Mouse (Mus musculus) kidney, adult 2 months (tissue): ENCODE measurements around the gene Cdh24. TPM values are rescaled to one million over a fixed set of nuclear protein-coding genes. Genes with fewer than 3 reads are reported as not detected.
A peak's percentile ranks its signal among the peaks of the same experiment; 100 is the strongest.

Source experiments
- DNase-seq: peaks from one replicate; pipeline ENCODE4 v3.0.0; 2021
- H3K27ac ChIP-seq: fragments of 200-500 bp; 2 replicates; pipeline ENCODE4 v1.5.1; 2012; ENCODE audit warnings: low read depth, low read length, control low read depth, inconsistent platforms; ENCODE audit not compliant: insufficient read depth
- H3K27me3 ChIP-seq: fragments of 200-500 bp; replicated peaks from 2 replicates; pipeline ENCODE4 v1.6.1; 2012; ENCODE audit warnings: mild to moderate bottlenecking, moderate library complexity, low read length, inconsistent platforms; ENCODE audit not compliant: control insufficient read depth, insufficient read depth
- H3K36me3 ChIP-seq: fragments of 200-500 bp; 2 replicates; pipeline ENCODE4 v1.6.1; 2012; ENCODE audit warnings: mild to moderate bottlenecking, moderate library complexity, low read length, inconsistent platforms; ENCODE audit not compliant: control insufficient read depth, insufficient read depth
- H3K4me1 ChIP-seq: fragments of 200-500 bp; 2 replicates; pipeline ENCODE4 v1.6.1; 2011; ENCODE audit warnings: low read length; ENCODE audit not compliant: control insufficient read depth, insufficient read depth
- H3K4me3 ChIP-seq: fragments of 200-500 bp; 2 replicates; pipeline ENCODE4 v1.5.1; 2011; ENCODE audit warnings: mild to moderate bottlenecking, low read depth, low read length, control low read depth; ENCODE audit not compliant: insufficient read depth
- CTCF ChIP-seq: fragments of 200-500 bp; conservative IDR thresholded peaks from 2 replicates; pipeline ENCODE4 v1.5.1; 2011; ENCODE audit warnings: low read depth, mild to moderate bottlenecking, control low read depth, low read length, moderate library complexity, mixed read lengths; ENCODE audit not compliant: insufficient read depth, insufficient read length
- POLR2A ChIP-seq: fragments of 200-500 bp; IDR thresholded peaks from one replicate; pipeline ENCODE4 v1.6.1; 2011; ENCODE audit warnings: low read depth, low read length, control low read depth
- WGBS: fragments of 180-500 bp; shearing (Covaris S2); methylation state at CpG from one replicate; pipeline ENCODE4 v1.1.7; 2018; 5-methylcytosine and 5-hydroxymethylcytosine counted together
- polyA plus RNA-seq: library from polyadenylated mRNA; depleted of rRNA; stranded (reverse); fragments of >200 nt; gene quantifications from 2 replicates; pipeline ENCODE4 v1.2.3, GENCODE M21; 2012

Cdh24 gene
- polyA plus RNA-seq, 1 experiment = 1.2 TPM

GRCm38 (mm10) chr14:54651556-54651955, 10.4 kb upstream of the Cdh24 start:
- H3K27me3 ChIP-seq = no peaks in the 10 kb centered on the region
- H3K4me3 ChIP-seq = no peak overlapping the region
- H3K36me3 ChIP-seq = peaks cover 5% of the 10 kb centered on the region; the same call in 1 of the 2 replicates
- DNase-seq = no peak
- WGBS = 70% methylated on average over 4 of the region's 4 CpGs
- peaks cover 13% of the 10 kb centered on the region for H3K4me1 ChIP-seq
- TF ChIP-seq CTCF = no peak
- no peak for TF ChIP-seq POLR2A
- no peak overlapping the region for H3K27ac ChIP-seq

DNA sequence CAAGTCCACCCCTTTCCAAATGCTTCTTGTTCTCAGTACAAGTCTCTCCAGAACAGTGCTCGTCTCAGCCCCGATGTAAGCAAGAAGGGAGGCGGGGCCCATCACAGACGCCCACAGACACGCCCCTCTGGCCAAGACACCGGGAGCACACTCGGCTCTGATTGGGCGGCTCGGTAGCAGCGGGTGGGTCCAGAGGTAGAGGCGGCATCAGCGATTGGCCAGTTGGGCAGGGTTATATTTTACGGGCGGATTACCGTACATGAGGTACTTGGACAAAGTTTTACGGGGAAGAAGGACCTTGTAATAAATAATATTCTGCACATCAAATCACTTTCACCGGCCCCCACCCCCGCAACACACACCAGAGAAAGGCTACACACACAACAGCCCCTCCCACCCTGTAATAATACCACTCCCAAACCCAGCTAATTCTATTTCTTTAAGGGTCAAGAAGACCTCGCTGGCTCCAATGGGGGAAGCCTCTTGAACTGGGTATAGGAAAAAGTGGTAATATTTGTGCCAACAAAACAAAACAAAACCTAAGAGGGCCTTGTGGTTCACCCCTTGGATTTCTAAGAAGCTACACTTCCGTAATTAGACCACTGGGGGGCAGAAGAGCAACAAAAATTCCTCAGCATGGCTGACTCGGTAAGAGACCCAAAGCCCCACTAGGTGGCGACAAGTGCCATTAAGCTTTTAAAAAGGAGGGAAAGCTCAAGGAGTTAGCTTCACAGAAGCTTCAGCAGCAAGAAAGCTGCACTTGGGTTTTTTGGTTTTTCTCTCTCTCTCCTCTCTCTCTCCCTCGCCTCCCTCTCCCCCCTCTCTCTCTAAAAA, 9.7 kb upstream of the Cdh24 start:
- TF ChIP-seq POLR2A (no peak), CTCF (peak; percentile 95)
- peak; percentile 89 for DNase-seq
- no peaks in the 10 kb centered on the region for H3K27me3 ChIP-seq
- peaks cover 7% of the 10 kb centered on the region; the same call in 1 of the 2 replicates for H3K36me3 ChIP-seq
- no peak overlapping the region for H3K27ac ChIP-seq
- 53% methylated on average over 23 of the region's 23 CpGs for WGBS
- H3K4me3 ChIP-seq = no peak overlapping the region
- peaks cover 13% of the 10 kb centered on the region for H3K4me1 ChIP-seq

GRCm38 (mm10) chr14:54647900-54648299, 6.7 kb upstream of the Cdh24 start:
- no peak for TF ChIP-seq CTCF
- no peak for TF ChIP-seq POLR2A
- Histone ChIP-seq H3K36me3 (peaks cover 13% of the 10 kb centered on the region), H3K27ac (no peak overlapping the region), H3K4me3 (no peak overlapping the region), H3K4me1 (peaks cover 5% of the 10 kb centered on the region), H3K27me3 (no peaks in the 10 kb centered on the region)
- DNase-seq = no peak
- 80% methylated on average over 4 of the region's 4 CpGs for WGBS

DNA sequence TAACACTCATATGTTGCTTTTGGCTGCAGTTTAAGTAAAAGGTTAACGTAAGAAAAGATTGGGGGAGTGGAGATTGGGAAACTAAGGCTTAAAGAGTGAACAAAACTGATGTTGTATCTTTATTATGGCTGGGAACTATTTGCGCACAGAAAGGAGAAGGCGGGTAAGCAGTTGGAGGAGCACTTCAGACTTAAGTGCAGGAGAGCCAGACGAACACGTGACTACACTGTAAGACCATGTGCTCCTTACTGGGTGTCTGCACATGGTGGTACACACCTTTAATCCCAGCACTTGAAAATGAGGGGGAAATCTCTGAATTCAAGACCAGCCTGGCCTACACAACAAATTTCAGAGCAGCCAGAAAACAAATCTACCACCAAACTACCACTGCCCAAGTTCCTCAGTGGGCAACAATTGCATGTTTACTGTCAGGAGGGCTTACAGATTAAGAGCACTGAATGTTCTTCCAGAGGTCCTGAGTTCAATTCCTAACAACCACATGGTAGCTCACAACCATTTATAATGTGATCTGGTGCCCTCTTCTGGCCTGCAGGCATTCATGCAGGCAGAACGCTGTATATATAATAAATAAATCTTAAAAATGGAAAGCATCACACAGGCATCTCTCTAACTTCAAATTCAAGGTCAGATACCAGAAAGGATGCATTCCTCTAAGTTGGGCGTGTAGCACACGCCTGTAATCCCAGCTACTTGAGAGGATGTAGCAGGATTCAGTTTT, 5.9 kb upstream of the Cdh24 start:
- Histone ChIP-seq H3K4me3 (no peak overlapping the region), H3K4me1 (no peaks in the 10 kb centered on the region; the same call in 1 of the 2 replicates), H3K36me3 (peaks cover 13% of the 10 kb centered on the region), H3K27me3 (no peaks in the 10 kb centered on the region), H3K27ac (no peak overlapping the region)
- WGBS = 90% methylated on average over 8 of the region's 8 CpGs
- no peak for DNase-seq
- TF ChIP-seq CTCF (0 out of 2 replicates have a peak, but pooled peaks have one; percentile 21), POLR2A (no peak)

DNA sequence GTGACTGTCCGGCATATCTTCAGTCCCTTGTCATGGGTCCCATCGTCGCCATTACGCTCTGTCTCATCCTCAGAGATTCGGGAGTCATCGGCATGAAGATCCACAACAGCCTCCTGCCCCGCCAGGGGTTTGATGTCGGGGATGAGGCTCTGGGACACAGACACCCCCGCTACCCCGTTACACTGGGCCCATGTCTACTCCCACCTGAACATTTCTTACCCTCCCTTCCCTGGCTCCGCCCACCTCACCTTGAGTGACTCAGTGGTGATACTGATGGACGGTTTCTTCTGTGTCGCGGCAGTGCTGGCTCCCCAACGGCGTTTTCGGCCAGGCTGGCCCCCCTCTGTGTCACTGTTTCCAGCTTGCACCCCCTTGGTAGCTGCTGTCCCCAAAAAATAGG, 5.3 kb upstream of the Cdh24 start:
- Histone ChIP-seq H3K27ac (no peak overlapping the region), H3K36me3 (peaks cover 13% of the 10 kb centered on the region), H3K27me3 (no peaks in the 10 kb centered on the region), H3K4me1 (no peaks in the 10 kb centered on the region), H3K4me3 (no peak overlapping the region)
- WGBS = 92% methylated on average over 17 of the region's 17 CpGs
- TF ChIP-seq CTCF (no peak), POLR2A (no peak)
- no peak for DNase-seq

GRCm38 (mm10) chr14:54644294-54644693, 3.1 kb upstream of the Cdh24 start:
- H3K36me3 ChIP-seq = peaks cover 10% of the 10 kb centered on the region
- no peaks in the 10 kb centered on the region for H3K27me3 ChIP-seq
- H3K4me3 ChIP-seq = no peak overlapping the region
- TF ChIP-seq CTCF = no peak
- no peak for TF ChIP-seq POLR2A
- WGBS = 69% methylated on average over 9 of the region's 9 CpGs
- no peaks in the 10 kb centered on the region for H3K4me1 ChIP-seq
- no peak overlapping the region for H3K27ac ChIP-seq
- DNase-seq = no peak

- H3K36me3 ChIP-seq = peaks cover 10% of the 10 kb centered on the region
- H3K27ac ChIP-seq = no peak overlapping the region
- no peak overlapping the region for H3K4me3 ChIP-seq
- TF ChIP-seq POLR2A (no peak), CTCF (no peak)
- 88% methylated on average over 2 of the region's 2 CpGs for WGBS
- H3K27me3 ChIP-seq = no peaks in the 10 kb centered on the region
- no peak for DNase-seq
- no peaks in the 10 kb centered on the region for H3K4me1 ChIP-seq
Observed at GRCm38 (mm10) chr14:54643011-54643410, 1.8 kb upstream of the Cdh24 start.
